Mouse (Mus musculus) midbrain, embryonic 15.5 days (tissue): ENCODE measurements around the gene Elmo2. TPM values are rescaled to one million over a fixed set of nuclear protein-coding genes. Genes with fewer than 3 reads are reported as not detected.

ENCODE experiments used
- ATAC-seq: fragments of 200-750 bp; cut with Nextera tagmentation; replicated peaks from 2 replicates; pipeline ENCODE4 v1.8.0; 2017; ENCODE audit warnings: moderate TSS enrichment
- H3K27ac ChIP-seq: fragments of 300-500 bp; sonication (generic); 2 replicates; pipeline ENCODE4 v1.5.1; 2015; ENCODE audit warnings: mild to moderate bottlenecking, inconsistent platforms
- H3K27me3 ChIP-seq: fragments of 300-500 bp; sonication (generic); replicated peaks from 2 replicates; pipeline ENCODE4 v1.6.1; 2015; ENCODE audit warnings: inconsistent platforms
- H3K36me3 ChIP-seq: fragments of 300-500 bp; sonication (generic); replicated peaks from 2 replicates; pipeline ENCODE4 v1.6.1; 2015; ENCODE audit warnings: inconsistent platforms
- H3K4me1 ChIP-seq: fragments of 300-500 bp; sonication (generic); 2 replicates; pipeline ENCODE4 v1.6.1; 2015; ENCODE audit warnings: inconsistent platforms
- H3K4me2 ChIP-seq: fragments of 300-500 bp; sonication (generic); 2 replicates; pipeline ENCODE4 v1.6.1; 2015; ENCODE audit warnings: inconsistent platforms, mild to moderate bottlenecking, moderate library complexity
- H3K4me3 ChIP-seq: fragments of 300-500 bp; sonication (generic); 2 replicates; pipeline ENCODE4 v1.5.1; 2015; ENCODE audit warnings: mild to moderate bottlenecking, inconsistent platforms
- H3K9ac ChIP-seq: fragments of 300-500 bp; sonication (generic); 2 replicates; pipeline ENCODE4 v1.6.1; 2015; ENCODE audit warnings: mild to moderate bottlenecking, inconsistent platforms
- H3K9me3 ChIP-seq: fragments of 300-500 bp; sonication (generic); 2 replicates; pipeline ENCODE4 v1.6.1; 2016; ENCODE audit warnings: inconsistent platforms
- WGBS: fragments of 180-500 bp; shearing (Covaris S2); methylation state at CpG from one replicate; pipeline ENCODE4 v1.1.7; 2015; ENCODE audit warnings: mixed read lengths; 5-methylcytosine and 5-hydroxymethylcytosine counted together
- polyA plus RNA-seq: library from polyadenylated mRNA; unstranded; fragments of >200 nt; fragmentation: Nextera tagmentation; extraction: Ambion mirVana; gene quantifications from 2 replicates; pipeline ENCODE4 v1.2.1, GENCODE M21; 2015

Gene Elmo2
- polyA plus RNA-seq, 1 experiment from 2014 or later: 111 TPM

DNA sequence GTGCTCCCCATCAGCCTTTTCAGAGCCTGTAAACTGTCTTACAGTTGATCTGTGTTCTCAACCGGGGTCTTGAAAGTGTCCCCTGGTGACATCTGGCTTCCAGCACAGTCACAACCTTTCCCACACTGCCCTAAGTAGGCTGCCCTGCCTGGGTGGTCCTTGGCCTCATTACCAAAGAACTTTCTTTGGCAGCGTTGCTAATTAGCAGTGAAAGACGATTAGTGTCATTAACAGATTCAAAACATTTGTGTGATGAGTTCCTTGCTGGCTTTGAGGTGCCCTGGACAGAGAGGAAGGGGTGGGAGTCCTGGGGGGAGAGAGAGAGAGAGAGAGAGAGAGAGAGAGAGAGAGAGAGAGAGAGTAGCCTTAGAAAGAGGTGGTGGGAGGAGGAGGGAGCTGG, 77.3 kb downstream of the Elmo2 start:
- WGBS: 20% methylated on average over 3 of the region's 3 CpGs
- no peaks in the 10 kb centered on the region for H3K27me3 ChIP-seq
- ATAC-seq: no peak
- H3K36me3 ChIP-seq: no peaks in the 10 kb centered on the region
- H3K9me3 ChIP-seq: no peaks in the 10 kb centered on the region
- no peak overlapping the region for H3K4me3 ChIP-seq
- H3K4me2 ChIP-seq: no peak overlapping the region
- H3K27ac ChIP-seq: no peak overlapping the region
- no peak overlapping the region for H3K9ac ChIP-seq
- peaks cover 22% of the 10 kb centered on the region for H3K4me1 ChIP-seq

DNA sequence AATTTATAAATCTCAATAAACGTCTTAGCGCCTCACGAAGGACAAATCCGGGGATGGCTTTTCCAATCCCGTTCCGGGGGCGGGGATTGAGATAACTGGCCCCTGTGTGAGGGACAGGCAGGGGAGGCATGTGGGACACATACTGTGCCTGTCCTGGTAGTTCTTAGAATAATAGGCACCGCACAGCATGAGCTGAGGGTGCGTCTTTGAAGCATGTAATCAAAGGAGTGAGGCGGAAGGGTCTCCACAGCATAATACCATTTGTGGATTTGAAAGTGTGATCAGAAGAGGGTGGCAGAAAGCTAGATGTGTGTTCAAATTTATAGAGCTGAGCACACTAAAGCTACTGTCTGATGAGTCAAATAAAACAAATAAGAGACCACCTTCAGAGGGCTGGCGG, 79.9 kb downstream of the Elmo2 start:
- H3K9ac ChIP-seq: no peak overlapping the region
- H3K27ac ChIP-seq: no peak overlapping the region
- peaks cover 31% of the 10 kb centered on the region for H3K4me1 ChIP-seq
- H3K27me3 ChIP-seq: peaks cover 8% of the 10 kb centered on the region
- WGBS: 10% methylated on average over 11 of the region's 11 CpGs
- no peaks in the 10 kb centered on the region for H3K36me3 ChIP-seq
- no peak overlapping the region for H3K4me3 ChIP-seq
- H3K9me3 ChIP-seq: no peaks in the 10 kb centered on the region
- H3K4me2 ChIP-seq: no peak overlapping the region
- ATAC-seq: no peak

GRCm38 (mm10) chr2:165243122-165243720, 83.1 kb downstream of the Elmo2 start:
- Histone ChIP-seq H3K27me3 (peaks cover 27% of the 10 kb centered on the region), H3K9ac (no peak overlapping the region)

DNA sequence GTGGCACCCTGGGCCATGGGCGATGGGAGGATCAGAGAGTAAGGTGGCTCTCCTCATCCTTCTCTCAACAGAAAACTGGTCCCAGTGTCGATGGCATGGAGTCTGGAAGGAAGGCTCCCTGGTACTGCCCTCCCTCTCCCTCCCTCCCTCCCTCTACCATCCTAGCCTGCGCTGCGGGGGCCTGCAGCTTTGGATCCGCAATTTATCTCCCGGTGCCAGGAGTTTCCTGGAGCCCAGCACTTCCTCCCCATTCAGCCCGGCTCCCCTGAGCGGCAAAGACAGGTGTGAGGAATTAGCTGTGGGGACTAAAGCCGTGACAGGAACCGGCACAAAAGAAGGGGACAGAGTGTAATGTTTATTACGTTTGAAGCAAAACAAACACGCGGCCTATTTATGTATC, 83.7 kb downstream of the Elmo2 start:
- peaks cover 53% of the 10 kb centered on the region for H3K4me1 ChIP-seq
- H3K9ac ChIP-seq: no peak overlapping the region
- peaks cover 27% of the 10 kb centered on the region for H3K27me3 ChIP-seq
- peak overlapping the region; percentile 70 for H3K27ac ChIP-seq
- peak overlapping the region; percentile 22; the same call in 1 of the 2 replicates for H3K4me2 ChIP-seq
- WGBS: 3% methylated on average over 13 of the region's 13 CpGs
- H3K36me3 ChIP-seq: no peaks in the 10 kb centered on the region
- no peak overlapping the region for H3K4me3 ChIP-seq
- ATAC-seq: no peak
- no peaks in the 10 kb centered on the region for H3K9me3 ChIP-seq

More at GRCm38 (mm10) chr2:165243122-165243720, 83.1 kb downstream of the Elmo2 start:
- Histone ChIP-seq H3K36me3 (no peaks in the 10 kb centered on the region), H3K9me3 (no peaks in the 10 kb centered on the region), H3K4me1 (peaks cover 49% of the 10 kb centered on the region), H3K4me3 (no peak overlapping the region), H3K27ac (peak overlapping the region; percentile 70), H3K4me2 (peak overlapping the region; percentile 22)
- peak; percentile 43 for ATAC-seq
- 4% methylated on average over 11 of the region's 11 CpGs for WGBS

DNA sequence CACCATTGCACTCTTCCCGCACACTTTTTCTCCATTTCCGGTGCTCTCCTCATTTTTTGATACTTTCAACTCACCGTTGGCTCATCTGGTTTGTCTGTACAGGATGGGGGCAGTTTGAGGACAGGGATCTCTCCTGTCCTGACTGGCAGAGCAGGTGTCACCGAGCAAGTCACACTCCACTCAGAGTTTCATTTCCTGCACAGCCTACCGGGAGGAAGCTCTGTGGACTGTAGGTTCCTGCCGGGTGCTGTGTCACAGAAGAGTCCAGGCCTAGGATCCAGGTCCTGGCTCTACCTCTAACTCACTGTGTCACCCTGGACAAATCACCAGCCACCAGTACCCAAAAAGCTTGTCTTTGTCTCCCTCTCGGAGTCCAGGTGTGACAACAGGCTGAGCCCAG, 84.5 kb downstream of the Elmo2 start:
- ATAC-seq: no peak
- Histone ChIP-seq H3K36me3 (no peaks in the 10 kb centered on the region), H3K9ac (no peak overlapping the region), H3K27ac (no peak overlapping the region), H3K4me2 (no peak overlapping the region), H3K4me3 (no peak overlapping the region), H3K9me3 (no peaks in the 10 kb centered on the region), H3K27me3 (peaks cover 28% of the 10 kb centered on the region), H3K4me1 (peaks cover 48% of the 10 kb centered on the region)
- 68% methylated on average over 7 of the region's 7 CpGs for WGBS

DNA sequence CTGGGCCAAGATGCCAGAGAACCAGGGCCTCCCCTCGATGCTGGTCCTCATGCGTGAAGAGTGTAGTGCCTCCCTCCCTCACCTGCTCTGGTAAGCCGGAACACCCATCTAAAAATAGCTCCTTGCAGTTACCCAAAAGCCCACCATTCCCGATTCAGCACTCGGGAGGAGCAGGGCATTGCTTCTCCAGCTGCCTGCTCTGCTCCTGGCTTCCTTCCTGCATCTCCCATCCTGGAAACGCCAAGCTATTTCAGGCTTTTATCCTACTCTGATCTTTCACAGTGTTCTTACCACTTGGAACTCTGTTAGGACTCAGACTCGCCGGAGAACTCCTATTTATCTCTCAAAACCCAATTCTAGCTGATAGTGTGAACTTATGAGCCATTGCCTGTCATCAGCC, 85.9 kb downstream of the Elmo2 start:
- WGBS: 43% methylated on average over 8 of the region's 8 CpGs
- ATAC-seq: no peak
- H3K4me3 ChIP-seq: no peak overlapping the region
- peaks cover 47% of the 10 kb centered on the region for H3K4me1 ChIP-seq
- H3K36me3 ChIP-seq: no peaks in the 10 kb centered on the region
- no peaks in the 10 kb centered on the region for H3K9me3 ChIP-seq
- no peak overlapping the region for H3K4me2 ChIP-seq
- peaks cover 34% of the 10 kb centered on the region for H3K27me3 ChIP-seq
- no peak overlapping the region for H3K9ac ChIP-seq
- no peak overlapping the region for H3K27ac ChIP-seq

DNA sequence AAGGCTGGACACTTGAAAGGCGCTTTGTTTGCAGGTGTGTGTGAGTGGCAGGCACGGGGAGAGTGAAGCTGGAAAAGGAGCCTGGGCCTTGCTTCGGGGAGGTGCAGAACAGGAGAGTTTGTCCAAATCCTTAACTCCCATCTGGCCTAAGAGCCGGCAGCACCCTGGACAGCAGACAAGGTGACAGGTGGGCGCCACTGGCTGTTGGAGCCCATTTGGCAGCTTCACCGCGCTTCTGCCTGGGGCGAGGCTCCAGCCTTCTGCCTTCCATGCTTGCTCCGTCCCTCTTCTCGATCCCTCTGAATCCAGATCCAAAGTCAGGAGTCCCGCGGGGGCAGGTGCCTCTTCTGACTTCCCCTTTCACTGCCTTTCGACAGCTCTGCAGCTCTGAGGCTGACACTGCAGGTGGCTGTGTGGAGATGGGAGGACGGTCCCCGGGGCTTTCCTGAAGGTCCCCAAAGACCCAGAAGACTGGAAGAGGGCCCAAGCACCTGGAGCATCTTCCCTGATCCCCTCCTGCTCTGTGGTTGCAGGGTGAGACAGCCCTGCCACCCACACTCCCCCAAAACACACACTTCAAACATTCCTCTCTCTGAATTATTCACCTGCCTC, 86.6 kb downstream of the Elmo2 start:
- 31% methylated on average over 15 of the region's 15 CpGs for WGBS
- peaks cover 34% of the 10 kb centered on the region for H3K27me3 ChIP-seq
- H3K4me2 ChIP-seq: no peak overlapping the region
- no peak overlapping the region for H3K4me3 ChIP-seq
- no peak for ATAC-seq
- no peaks in the 10 kb centered on the region for H3K9me3 ChIP-seq
- no peak overlapping the region for H3K9ac ChIP-seq
- no peaks in the 10 kb centered on the region for H3K36me3 ChIP-seq
- no peak overlapping the region for H3K27ac ChIP-seq
- peaks cover 54% of the 10 kb centered on the region for H3K4me1 ChIP-seq

DNA sequence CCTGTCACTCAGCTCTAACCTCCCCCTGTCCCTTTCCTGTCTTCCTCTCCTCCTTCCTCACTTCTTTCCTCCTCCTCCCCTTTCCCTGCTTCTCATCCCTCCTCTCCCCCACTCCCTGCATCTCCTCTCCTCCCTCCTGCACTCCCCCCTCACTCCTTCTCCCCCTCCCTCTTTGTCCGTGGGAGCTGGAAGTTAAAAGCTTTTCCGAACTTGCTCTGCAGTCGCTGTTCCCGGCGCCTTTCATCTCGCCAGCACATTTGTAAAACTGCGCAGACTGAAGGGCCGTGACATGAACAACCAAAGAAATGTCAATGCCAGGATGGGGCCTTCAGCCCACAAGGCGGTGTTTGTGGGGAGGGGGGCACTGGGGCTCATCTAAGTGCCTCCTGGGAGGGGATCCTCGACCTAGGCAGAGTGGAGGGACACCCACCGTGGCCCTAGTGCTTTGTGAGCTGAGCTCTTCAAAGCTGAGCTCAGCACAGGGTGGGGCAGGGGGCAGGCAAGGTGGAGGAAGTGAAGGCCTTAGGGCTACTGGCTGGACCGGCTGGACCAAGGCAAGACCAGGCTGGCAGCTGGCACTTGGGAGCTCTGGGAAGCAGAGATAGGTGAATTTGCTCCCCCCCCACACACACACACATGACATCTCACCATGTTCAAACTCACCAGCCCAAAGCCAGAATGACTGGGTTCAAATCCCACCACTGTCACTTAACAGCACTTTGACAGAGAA, 87.7 kb downstream of the Elmo2 start:
- Histone ChIP-seq H3K27ac (no peak overlapping the region), H3K4me1 (peaks cover 57% of the 10 kb centered on the region)
- WGBS: 2% methylated on average over 12 of the region's 12 CpGs

More for the DNA sequence above, 87.7 kb downstream of the Elmo2 start:
- Histone ChIP-seq H3K4me3 (no peak overlapping the region), H3K36me3 (no peaks in the 10 kb centered on the region), H3K9me3 (no peaks in the 10 kb centered on the region), H3K4me2 (no peak overlapping the region), H3K27me3 (peaks cover 34% of the 10 kb centered on the region), H3K9ac (no peak overlapping the region)
- ATAC-seq: no peak

Other genes starting within 250 kb of the Elmo2 start
- gene 1700025C18Rik, start 235.7 kb downstream of the Elmo2 start, polyA plus RNA-seq: not detected in 2 replicates
- gene Cdh22, start 91.6 kb downstream of the Elmo2 start, polyA plus RNA-seq: 20.8 and 21.2 TPM in 2 replicates
- 72.8 and 74.1 TPM in 2 replicates for gene Slc35c2, start 38.6 kb downstream of the Elmo2 start, polyA plus RNA-seq
- 8.5 and 10.9 TPM in 2 replicates for gene Zfp663, start 42.2 kb upstream of the Elmo2 start, polyA plus RNA-seq
- gene Zfp334, start 61.8 kb upstream of the Elmo2 start, polyA plus RNA-seq: 10.1 and 10.3 TPM in 2 replicates
- gene Ocstamp, start 73.9 kb upstream of the Elmo2 start, polyA plus RNA-seq: not detected in 2 replicates
- 10.1 and 11.5 TPM in 2 replicates for gene Slc13a3, start 146.8 kb upstream of the Elmo2 start, polyA plus RNA-seq
- 50.9 and 51.1 TPM in 2 replicates for gene Trp53rka, start 166.8 kb upstream of the Elmo2 start, polyA plus RNA-seq
- gene Slc2a10, start 177.3 kb upstream of the Elmo2 start, polyA plus RNA-seq: 1.6 and 2.6 TPM in 2 replicates